Mouse (Mus musculus) adrenal gland, adult 8-10 months (tissue): ENCODE data around the gene Olfr1. TPM values are rescaled to one million over a fixed set of nuclear protein-coding genes. Genes with fewer than 3 reads are reported as not detected.

Source experiments
- DNase-seq: peaks from one replicate; pipeline ENCODE4 v3.0.0; 2022
- total RNA-seq, 4 experiments: library from RNA; stranded (reverse); gene quantifications; 2 replicates each; pipeline ENCODE4 v1.2.4; 2022

Gene Olfr1
- total RNA-seq: not detected

DNA sequence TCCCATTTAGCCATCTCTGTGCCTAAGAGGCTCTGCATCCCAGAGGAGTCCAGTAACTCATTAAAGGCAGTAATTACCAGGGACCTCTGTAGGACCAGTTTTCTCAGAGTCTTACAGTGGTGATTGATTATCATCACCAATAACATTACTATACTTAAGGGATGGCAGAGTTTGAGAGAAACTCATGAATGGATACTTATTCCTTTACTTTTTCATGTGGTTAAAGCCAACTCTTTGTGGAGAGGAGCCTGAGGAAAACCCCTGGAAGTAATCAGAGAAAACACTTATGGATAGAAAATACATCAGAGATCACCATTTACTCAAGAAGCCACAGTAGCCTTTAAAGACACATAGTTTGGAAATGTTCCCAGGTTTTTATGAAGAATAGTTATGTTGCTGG lies at the start of gene Olfr1:
Olfr1 (minus strand) TSS at position 101 of the 400 bp plus-strand sequence.
- no peak for DNase-seq

DNA sequence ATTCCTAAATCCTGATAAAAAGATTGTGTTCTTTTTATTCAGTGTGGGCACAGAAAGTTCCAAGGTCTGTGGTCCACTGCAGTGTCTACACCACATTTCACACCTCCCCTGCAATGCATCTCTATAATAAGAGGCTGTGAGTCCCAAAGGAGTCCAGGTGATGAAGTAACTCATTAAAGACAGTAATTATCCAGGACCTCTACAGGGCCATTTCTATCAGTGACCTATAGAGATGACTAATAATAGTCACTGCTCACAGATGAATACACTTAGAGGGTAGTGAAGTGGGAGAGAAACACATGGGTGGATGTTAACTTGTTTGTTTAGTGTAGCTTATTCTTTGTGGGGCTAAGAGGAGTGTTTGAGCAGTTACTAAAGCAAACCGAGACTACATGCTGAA lies 29.0 kb upstream of the Olfr1 start, which contains the start of gene Olfr378:
Olfr378 (minus strand) TSS at position 101 of the 400 bp plus-strand sequence.
- no peak for DNase-seq

GRCm38 (mm10) chr11:73395374-73395773 lies 4.0 kb downstream of the Olfr1 start:
- DNase-seq: no peak

- DNase-seq: no peak
Measured at GRCm38 (mm10) chr11:73370946-73371345, 28.5 kb downstream of the Olfr1 start, which contains the start of gene Olfr376. TSS of gene Olfr376 (plus strand) at chr11:73371246.

DNA sequence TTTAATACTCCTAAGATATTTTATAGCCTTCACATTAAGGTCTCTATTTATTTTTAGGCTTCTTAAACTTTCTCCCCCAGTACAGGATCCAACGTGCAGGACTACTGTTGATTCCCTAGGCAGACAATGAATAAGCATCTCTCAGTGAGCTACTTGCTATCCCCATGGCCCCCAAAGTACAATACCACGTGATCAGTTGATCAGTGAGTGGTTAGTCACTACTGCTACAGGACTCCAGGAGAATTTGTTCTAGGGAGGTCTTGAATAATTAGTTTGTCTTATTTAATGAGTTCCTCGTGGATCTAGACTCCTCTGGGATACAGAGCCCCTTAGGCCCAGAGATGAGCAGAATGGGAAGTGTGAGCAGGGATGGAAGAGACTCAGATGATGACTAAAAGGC lies 48.9 kb downstream of the Olfr1 start, which contains the start of gene Olfr20:
Olfr20 (plus strand) TSS at position 301 of the 400 bp plus-strand sequence.
- DNase-seq: no peak

Other genes starting within 250 kb of the Olfr1 start
- gene P2rx5, start 239.2 kb downstream of the Olfr1 start, total RNA-seq: 1 to 10 TPM; 2.2 to 5.2 (median 2.6) TPM
- 10 to 100 TPM; 47.4 to 77.6 (median 63.9) TPM for gene Emc6, start 222.6 kb downstream of the Olfr1 start, total RNA-seq
- 100 to 1,000 TPM in 1 of 4 experiments, 10 to 100 TPM in 3; 61.0 to 105 (median 84.6) TPM for gene Tax1bp3, start 222.5 kb downstream of the Olfr1 start, total RNA-seq
- gene Ctns, start 200.6 kb downstream of the Olfr1 start, total RNA-seq: 10 to 100 TPM; 15.3 to 26.2 (median 20.2) TPM
- 10 to 100 TPM; 12.0 to 19.3 (median 14.2) TPM for gene Shpk, start 200.2 kb downstream of the Olfr1 start, total RNA-seq
- gene Trpv1, start 165.3 kb downstream of the Olfr1 start, total RNA-seq: under 1 TPM in 2 of 4 experiments, not detected in 2; 0.20 to 0.81 TPM
- gene Trpv3, start 132.2 kb downstream of the Olfr1 start, total RNA-seq: under 1 TPM; 0.08 to 0.15 (median 0.14) TPM
- gene Aspa, start 70.0 kb downstream of the Olfr1 start, total RNA-seq: 10 to 100 TPM in 1 of 4 experiments, 1 to 10 TPM in 3; 5.7 to 12.9 (median 7.3) TPM
- not detected for gene Gm49340, start 69.9 kb downstream of the Olfr1 start, total RNA-seq
- under 1 TPM in 3 of 4 experiments, not detected in 1; 0.38 to 0.67 (median 0.52) TPM for gene Spata22, start 69.9 kb downstream of the Olfr1 start, total RNA-seq
- not detected for gene Olfr20, start 48.8 kb downstream of the Olfr1 start, total RNA-seq
- gene Olfr376, start 28.4 kb downstream of the Olfr1 start, total RNA-seq: not detected
- gene Olfr378, start 28.9 kb upstream of the Olfr1 start, total RNA-seq: not detected
- not detected for gene Olfr380, start 57.9 kb upstream of the Olfr1 start, total RNA-seq
- not detected for gene Olfr381, start 92.0 kb upstream of the Olfr1 start, total RNA-seq
- gene Olfr382, start 117.6 kb upstream of the Olfr1 start, total RNA-seq: not detected
- gene Olfr385, start 193.4 kb upstream of the Olfr1 start, total RNA-seq: not detected
- gene Olfr384, start 199.0 kb upstream of the Olfr1 start, total RNA-seq: under 1 TPM in 1 of 4 experiments, not detected in 3; 0.31 TPM